Mouse (Mus musculus): ENCODE measurements around the gene Gm3264. TPM values are rescaled to one million over a fixed set of nuclear protein-coding genes. Genes with fewer than 3 reads are reported as not detected.
"Not testable (repeated sequence)": the region's sequence is repeated elsewhere in the genome, so short reads cannot be mapped to it uniquely, and the experiment has no call there.

Gene Gm3264
- 0.34 and 0.57 TPM in 2 replicates for polyA plus RNA-seq (2015; fragmentation: Nextera tagmentation; extraction: Ambion mirVana)

DNA sequence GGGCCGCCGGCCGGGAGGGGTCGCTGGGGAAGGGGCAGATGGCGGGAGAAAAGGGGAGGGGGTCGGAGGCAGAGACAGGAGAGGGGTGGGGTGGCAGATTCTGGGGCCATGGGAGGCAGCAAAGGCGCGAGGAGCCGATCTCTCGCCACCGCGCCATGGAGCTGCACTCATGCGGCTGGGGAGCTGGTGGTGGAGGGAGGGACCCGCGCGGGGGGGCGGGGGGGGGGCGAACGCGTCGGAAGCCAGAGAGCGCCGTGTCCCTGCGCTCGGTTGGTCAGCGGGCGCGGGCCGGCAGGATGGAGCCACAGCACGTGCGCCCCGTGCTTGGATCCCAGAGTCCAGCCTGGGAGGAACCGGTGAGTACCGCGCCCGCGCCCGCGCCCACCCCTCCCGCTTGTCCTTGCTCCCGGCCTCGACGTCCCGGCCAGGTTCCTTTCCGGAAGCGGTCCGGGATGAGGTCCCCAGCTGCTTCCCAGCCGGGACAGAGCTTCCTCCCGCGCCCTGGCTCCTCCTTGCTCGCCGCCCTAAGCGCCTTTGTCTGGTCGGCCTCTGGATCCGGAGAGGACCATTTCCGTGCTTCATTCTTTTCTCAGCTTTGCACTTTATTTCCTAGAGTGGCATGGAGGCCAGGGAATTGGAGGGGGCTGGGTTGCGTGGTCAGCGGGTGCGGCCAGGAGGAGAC is at the start of gene Gm3264:
Gene Gm3264, plus strand, starts transcription at position 278 of the 682 bp plus-strand sequence.
- H3K27ac ChIP-seq; H3K36me3 ChIP-seq; H3K4me1 ChIP-seq; ATAC-seq (ENCODE audit: low FRiP score, low read depth); H3K9me3 ChIP-seq; H3K27me3 ChIP-seq: not testable (repeated sequence)
- Histone ChIP-seq H3K4me3 (peak within 1 kb of the TSS; percentile 42), H3K4me2 (replicated peaks) (peak within 1 kb of the TSS; percentile 61), H3K9ac (peak within 1 kb of the TSS; percentile 56; the same call in 1 of the 2 replicates)
- 9% methylated on average over 37 of the region's 59 CpGs for WGBS

DNA sequence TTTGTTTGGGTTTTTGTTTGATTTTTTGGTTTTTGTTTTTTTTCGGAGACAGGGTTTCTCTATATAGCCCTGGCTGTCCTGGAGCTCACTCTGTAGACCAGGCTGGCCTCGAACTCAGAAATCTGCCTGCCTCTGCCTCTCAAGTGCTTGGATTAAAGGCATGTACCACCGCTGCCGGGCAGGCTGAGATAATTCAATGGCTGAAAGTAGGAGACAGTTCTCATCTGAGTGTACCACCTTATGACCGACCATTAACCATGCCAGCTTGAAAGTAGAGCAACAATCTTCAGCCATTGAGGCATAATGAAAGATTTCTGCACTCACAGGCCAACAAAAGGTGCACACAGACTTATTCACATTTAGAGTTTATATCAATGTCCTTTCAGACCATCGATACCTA is 49.0 kb upstream of the Gm3264 start:
- H3K9ac ChIP-seq; H3K27ac ChIP-seq; H3K4me3 ChIP-seq; H3K4me2 ChIP-seq (replicated peaks); H3K36me3 ChIP-seq; H3K9me3 ChIP-seq; H3K4me1 ChIP-seq; ATAC-seq (ENCODE audit: low FRiP score, low read depth); H3K27me3 ChIP-seq: not testable (repeated sequence)
- 87% methylated on average over 6 of the region's 6 CpGs for WGBS

DNA sequence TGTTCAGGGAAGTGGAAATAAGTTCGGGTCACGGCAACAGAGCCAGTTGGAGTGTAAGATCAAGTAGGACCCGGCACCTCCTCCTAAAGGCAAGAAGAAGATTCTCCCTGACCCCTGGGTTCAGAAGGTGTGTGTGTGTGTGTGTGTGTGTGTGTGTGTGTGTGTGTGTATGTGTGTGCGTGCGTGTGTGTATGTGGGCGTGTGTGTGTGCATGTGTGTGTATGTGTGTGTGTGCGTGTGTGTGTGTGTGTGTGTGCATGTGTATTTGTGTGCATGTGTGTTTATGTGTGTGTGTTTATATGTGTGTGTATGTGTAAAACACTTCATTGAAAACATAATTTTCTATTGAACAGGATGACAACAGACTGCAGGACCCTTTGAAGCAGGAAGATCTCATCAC is 33.4 kb upstream of the Gm3264 start:
- H3K4me1 ChIP-seq; H3K4me2 ChIP-seq (replicated peaks); H3K9ac ChIP-seq; H3K27ac ChIP-seq; H3K9me3 ChIP-seq; ATAC-seq (ENCODE audit: low FRiP score, low read depth); H3K36me3 ChIP-seq; H3K4me3 ChIP-seq; H3K27me3 ChIP-seq: not testable (repeated sequence)
- WGBS: 88% methylated on average over 4 of the region's 7 CpGs

DNA sequence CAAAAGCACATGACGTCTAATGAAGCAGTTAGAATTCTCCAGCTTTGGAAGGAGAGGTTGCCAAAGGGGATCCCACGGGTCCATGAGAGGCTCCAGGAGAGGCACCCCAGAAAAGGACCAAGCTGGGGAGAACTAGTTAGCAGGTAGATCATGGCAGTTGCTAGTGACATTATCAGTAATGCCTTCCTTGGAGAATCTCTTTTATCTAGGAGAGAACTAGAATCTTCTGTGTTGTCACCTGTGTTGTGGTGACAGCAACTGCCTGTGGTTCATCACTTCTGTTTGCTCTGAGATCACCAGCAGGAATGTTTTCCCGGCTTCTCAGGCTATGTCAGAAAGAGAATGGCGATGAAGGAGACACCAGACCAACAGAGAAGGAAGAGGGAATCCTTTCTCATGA is 17.6 kb upstream of the Gm3264 start, which contains the start of gene Gm3269:
Gene Gm3269, plus strand, starts transcription at position 301 of the 400 bp plus-strand sequence.
- H3K27me3 ChIP-seq; H3K27ac ChIP-seq; H3K4me3 ChIP-seq; H3K4me1 ChIP-seq; H3K36me3 ChIP-seq; H3K4me2 ChIP-seq (replicated peaks); ATAC-seq (ENCODE audit: low FRiP score, low read depth); H3K9ac ChIP-seq; H3K9me3 ChIP-seq: not testable (repeated sequence)
- 78% methylated on average over 1 of the region's 4 CpGs for WGBS

DNA sequence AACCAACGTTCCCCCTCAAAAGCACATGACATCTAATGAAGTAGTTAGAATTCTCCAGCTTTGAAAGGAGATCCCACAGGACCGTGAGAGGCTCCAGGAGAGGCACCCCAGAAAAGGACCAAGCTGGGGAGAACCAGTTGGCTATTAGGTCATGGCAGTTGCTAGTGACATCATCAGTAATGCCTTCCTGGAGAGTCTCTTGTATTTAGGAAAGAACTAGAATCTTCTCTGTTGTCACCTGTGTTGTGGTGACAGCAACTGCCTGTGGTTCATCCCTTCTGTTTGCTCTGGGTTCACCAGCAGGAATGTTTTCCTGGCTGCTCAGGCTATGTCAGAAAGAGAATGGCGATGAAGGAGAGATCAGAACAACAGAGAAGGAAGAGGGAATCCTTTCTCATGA is 36.7 kb downstream of the Gm3264 start, which contains the start of gene Gm3278:
Gene Gm3278, plus strand, starts transcription at position 301 of the 400 bp plus-strand sequence.
- H3K36me3 ChIP-seq; ATAC-seq (ENCODE audit: low FRiP score, low read depth); H3K9ac ChIP-seq; H3K9me3 ChIP-seq; H3K4me2 ChIP-seq (replicated peaks); H3K4me1 ChIP-seq; H3K27me3 ChIP-seq; H3K4me3 ChIP-seq; H3K27ac ChIP-seq: not testable (repeated sequence)
- 90% methylated on average over 1 of the region's 3 CpGs for WGBS

Other genes starting within 250 kb of the Gm3264 start
- gene Gm8159, start 223.2 kb upstream of the Gm3264 start, polyA plus RNA-seq (2015; fragmentation: Nextera tagmentation; extraction: Ambion mirVana): not detected in 2 replicates
- gene Gm3239, start 191.4 kb upstream of the Gm3264 start, polyA plus RNA-seq (2015; fragmentation: Nextera tagmentation; extraction: Ambion mirVana): not detected in 2 replicates
- not detected in 2 replicates for gene Gm7876, start 146.3 kb upstream of the Gm3264 start, polyA plus RNA-seq (2015; fragmentation: Nextera tagmentation; extraction: Ambion mirVana)
- 0.10 and 0.23 TPM in 2 replicates for gene Gm3252, start 128.8 kb upstream of the Gm3264 start, polyA plus RNA-seq (2015; fragmentation: Nextera tagmentation; extraction: Ambion mirVana)
- gene Gm9602, start 79.2 kb upstream of the Gm3264 start, polyA plus RNA-seq (2015; fragmentation: Nextera tagmentation; extraction: Ambion mirVana): not detected in 2 replicates
- not detected in 2 replicates for gene Gm3269, start 17.5 kb upstream of the Gm3264 start, polyA plus RNA-seq (2015; fragmentation: Nextera tagmentation; extraction: Ambion mirVana)
- gene Gm3278, start 36.8 kb downstream of the Gm3264 start, polyA plus RNA-seq (2015; fragmentation: Nextera tagmentation; extraction: Ambion mirVana): not detected in 2 replicates
- not detected in 2 replicates for gene Gm8297, start 128.4 kb downstream of the Gm3264 start, polyA plus RNA-seq (2015; fragmentation: Nextera tagmentation; extraction: Ambion mirVana)
- gene Gm3298, start 160.3 kb downstream of the Gm3264 start, polyA plus RNA-seq (2015; fragmentation: Nextera tagmentation; extraction: Ambion mirVana): not detected in 2 replicates
- gene 4930555G01Rik, start 195.1 kb downstream of the Gm3264 start, polyA plus RNA-seq (2015; fragmentation: Nextera tagmentation; extraction: Ambion mirVana): not detected in 2 replicates
- 0.56 and 1.0 TPM in 2 replicates for gene Gm8281, start 215.5 kb downstream of the Gm3264 start, polyA plus RNA-seq (2015; fragmentation: Nextera tagmentation; extraction: Ambion mirVana)